Mouse (Mus musculus): ENCODE data around the gene Mogat1.
A peak's percentile ranks its signal among the peaks of the same experiment; 100 is the strongest.

Mogat1 gene

GRCm38 (mm10) chr1:78510862-78511261 lies at the start of gene Mogat1:
Gene Mogat1 (plus strand): TSS chr1:78510991.
- DNase-seq (ENCODE audit: low spot score) = no peak

- no peak for DNase-seq (ENCODE audit: low spot score)
These were observed 38.4 kb upstream of the Mogat1 start for GRCm38 (mm10) chr1:78472441-78472840.

DNA sequence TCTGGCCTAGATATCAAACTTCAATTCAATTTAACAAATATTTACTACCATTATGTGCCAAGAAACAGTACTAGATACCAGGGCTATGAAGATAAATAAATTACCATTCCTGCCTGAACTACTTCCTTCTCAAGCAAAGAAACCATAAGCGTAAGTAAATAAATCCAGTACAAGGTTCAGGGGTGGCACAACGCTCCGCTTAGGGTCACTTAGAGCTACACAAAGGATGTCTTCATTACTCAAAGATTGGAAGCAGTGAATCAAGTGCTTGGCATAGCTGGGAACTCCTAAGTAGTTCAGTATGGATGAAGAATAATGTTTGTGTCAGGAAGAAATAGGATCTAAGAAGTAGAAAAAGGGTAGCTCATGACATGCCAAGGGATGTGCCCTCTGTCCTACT lies 27.4 kb upstream of the Mogat1 start:
- no peak for DNase-seq (ENCODE audit: low spot score)

- no peak for DNase-seq (ENCODE audit: low spot score)
These were observed 26.4 kb upstream of the Mogat1 start for GRCm38 (mm10) chr1:78484361-78484760.

DNA sequence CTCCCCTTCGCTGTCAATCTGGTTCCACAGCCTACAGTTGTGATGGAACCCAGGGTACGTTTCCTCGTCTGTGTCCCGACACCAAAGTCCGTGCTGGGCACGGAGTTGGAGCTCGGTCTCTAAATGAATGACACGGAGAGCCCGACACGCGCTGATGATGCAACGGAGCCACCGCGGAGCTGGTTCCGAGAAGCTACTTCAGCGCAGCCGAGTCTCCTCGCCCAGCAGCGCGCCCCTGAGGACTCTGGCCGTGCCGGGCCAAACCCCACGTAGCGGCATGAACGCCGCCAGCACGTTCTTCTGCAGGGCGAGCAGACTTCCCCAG lies 22.4 kb upstream of the Mogat1 start:
- no peak for DNase-seq (ENCODE audit: low spot score)

DNA sequence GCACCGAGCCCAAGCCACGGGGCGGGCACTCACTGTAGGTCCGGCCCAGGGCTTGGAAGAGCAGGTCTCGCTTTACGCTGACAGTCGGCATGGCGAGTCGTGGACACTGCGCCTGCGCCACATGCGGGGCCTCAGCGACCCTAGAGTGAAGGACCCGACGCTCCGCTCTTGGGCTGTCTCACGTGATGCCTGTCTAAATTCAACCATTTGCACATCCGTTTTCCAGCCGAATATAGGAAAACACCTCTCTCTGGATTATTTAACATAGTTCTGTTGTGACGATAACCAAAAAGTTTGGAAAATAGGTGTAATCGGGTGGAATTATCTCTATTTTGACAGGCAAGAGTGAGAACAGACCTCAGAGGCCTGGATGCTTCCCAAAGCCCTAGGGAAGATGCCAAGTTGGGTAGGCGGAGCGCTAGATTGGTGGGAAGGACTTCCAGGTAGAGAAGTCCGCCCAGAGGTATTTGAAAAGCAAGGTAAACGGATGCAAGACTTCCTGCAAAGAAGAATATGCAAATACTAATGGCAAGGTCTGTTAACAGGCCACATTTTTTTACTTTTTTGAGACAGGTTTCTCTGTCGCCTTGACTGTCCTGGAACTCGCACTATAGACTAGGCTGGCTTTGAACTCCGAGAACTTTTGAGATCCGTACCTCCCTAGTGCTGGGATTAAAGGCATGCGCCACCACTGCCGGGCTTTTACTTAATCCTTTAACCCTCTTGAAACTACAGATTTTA lies 21.9 kb upstream of the Mogat1 start, which contains the start of gene Farsb:
TSS of gene Farsb (minus strand) at position 146 of the 741 bp plus-strand sequence.
- DNase-seq (ENCODE audit: low spot score) = peak; percentile 94

DNA sequence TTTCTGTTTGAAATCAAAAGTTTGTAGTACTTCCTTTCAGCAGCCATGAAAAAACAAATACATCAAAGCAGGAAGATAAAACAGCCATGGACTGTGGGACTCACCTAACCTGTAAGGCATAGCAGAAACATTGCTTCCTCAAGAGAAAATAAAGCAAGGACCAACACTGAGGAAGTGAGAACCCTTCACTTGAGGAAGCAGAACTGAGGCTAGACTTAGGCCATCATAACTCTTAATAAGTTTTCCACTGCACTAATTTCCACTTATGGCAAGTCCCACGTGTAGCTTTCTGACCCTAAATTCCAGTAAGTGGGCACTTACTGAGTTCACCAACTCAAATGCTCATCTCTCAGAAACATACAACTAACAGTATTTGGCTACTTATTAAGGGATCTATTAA lies 20.6 kb upstream of the Mogat1 start:
- DNase-seq (ENCODE audit: low spot score) = no peak

GRCm38 (mm10) chr1:78501036-78501435 lies 9.8 kb upstream of the Mogat1 start:
- DNase-seq (ENCODE audit: low spot score) = peak; percentile 50

DNA sequence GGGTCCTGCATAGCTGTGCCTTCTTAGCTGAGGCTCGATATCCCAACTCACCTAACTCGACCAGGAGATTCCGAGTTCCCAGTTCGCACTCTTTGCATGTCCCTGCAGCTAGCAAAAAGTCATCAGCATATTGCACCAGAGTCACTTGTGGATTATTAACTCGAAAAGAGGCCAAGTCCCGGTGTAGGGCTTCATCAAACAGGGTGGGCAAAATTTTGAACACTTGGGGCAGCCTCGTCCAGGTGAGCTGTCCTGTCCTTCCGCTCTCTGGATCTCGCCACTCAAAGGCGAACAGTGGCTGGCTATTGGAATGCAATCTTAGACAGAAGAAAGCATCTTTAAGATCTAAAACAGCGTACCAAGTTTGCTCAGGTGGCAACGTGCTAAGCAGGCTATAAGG lies 8.9 kb upstream of the Mogat1 start:
- peak; percentile 69 for DNase-seq (ENCODE audit: low spot score)

DNA sequence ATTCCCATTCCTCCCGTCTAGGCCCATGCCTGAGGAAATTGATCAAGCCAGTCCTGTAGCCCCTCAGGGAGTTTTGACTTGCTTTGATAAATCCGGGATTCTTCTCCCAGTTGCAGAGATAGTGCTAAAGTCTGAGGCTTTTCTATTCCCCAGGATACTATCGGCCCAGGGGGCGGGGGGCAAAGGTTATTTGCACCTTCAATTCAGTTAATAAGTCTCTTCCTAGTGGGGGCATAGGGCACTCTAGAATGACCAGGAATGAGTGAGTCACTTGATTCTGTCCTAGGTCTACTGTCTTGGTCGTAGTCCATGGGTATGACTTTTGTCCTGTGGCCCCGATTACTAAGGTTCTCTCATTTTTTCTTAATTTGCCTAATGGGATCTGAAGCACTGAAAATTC lies 8.3 kb upstream of the Mogat1 start:
- DNase-seq (ENCODE audit: low spot score) = peak; percentile 83

GRCm38 (mm10) chr1:78507137-78507536 lies 3.7 kb upstream of the Mogat1 start:
- no peak for DNase-seq (ENCODE audit: low spot score)

GRCm38 (mm10) chr1:78511621-78512160 lies 900 bp downstream of the Mogat1 start, which contains the start of gene BC035947:
Gene BC035947 (minus strand): TSS chr1:78512158.
- DNase-seq (ENCODE audit: low spot score) = no peak

- DNase-seq (ENCODE audit: low spot score) = no peak
These were observed 2.0 kb downstream of the Mogat1 start for GRCm38 (mm10) chr1:78512756-78513155.

- no peak for DNase-seq (ENCODE audit: low spot score)
These were observed 8.1 kb downstream of the Mogat1 start for GRCm38 (mm10) chr1:78518907-78519306.

DNA sequence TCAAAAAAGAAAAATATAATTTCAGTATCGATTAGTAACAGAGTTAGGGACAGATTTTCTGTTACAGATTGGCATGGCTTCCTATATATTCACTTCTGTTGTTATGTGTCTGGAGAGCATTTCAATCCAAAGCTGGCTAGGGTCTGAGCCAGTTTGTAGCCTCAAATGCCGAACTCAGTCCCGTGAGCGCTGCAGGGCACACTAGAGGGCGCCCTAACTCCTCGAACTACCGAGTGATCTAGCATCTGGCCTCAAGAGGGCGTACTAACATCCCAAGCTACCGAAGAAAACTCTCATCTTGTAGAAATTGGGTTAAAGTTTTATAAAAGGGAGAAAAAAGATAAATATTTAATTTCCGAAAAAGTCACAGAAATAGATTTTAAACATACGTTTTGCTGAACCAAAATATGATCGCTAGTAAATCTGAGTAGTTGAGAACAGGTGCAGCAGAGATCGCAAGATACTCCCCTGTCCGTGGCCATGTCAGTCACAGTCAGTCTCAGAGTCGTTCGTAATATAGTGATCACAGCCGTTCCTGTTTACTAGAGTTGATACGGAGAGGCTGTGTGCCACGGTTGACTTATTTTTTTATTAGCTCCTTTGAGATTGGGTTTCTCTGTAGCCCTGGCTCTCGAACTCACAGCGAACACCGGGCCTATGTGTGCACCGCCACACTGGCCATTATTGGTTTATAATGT lies 14.5 kb downstream of the Mogat1 start:
- DNase-seq (ENCODE audit: low spot score) = no peak

DNA sequence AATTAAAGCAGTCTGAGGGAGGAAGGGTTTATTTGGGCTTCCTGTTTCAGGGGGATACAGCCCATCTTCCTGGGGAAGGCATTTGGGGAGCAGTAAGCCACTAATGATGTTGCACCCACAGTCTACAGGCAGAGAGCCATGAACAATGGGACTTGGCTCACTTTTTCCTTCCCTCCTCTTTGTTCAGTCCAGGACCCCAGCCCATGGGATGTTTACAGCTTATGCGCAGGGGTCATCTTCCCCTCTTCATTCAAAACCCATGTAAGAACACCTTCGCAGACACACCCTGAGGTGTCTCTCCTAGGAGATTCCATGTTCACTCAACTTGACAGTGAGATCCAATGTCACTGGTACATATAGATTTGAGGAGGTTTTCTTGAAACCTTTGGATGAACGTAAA lies 17.6 kb downstream of the Mogat1 start:
- DNase-seq (ENCODE audit: low spot score) = no peak

GRCm38 (mm10) chr1:78529011-78529410 lies 18.2 kb downstream of the Mogat1 start:
- DNase-seq (ENCODE audit: low spot score) = no peak

- no peak for DNase-seq (ENCODE audit: low spot score)
These were observed 19.9 kb downstream of the Mogat1 start for GRCm38 (mm10) chr1:78530500-78531215.

DNA sequence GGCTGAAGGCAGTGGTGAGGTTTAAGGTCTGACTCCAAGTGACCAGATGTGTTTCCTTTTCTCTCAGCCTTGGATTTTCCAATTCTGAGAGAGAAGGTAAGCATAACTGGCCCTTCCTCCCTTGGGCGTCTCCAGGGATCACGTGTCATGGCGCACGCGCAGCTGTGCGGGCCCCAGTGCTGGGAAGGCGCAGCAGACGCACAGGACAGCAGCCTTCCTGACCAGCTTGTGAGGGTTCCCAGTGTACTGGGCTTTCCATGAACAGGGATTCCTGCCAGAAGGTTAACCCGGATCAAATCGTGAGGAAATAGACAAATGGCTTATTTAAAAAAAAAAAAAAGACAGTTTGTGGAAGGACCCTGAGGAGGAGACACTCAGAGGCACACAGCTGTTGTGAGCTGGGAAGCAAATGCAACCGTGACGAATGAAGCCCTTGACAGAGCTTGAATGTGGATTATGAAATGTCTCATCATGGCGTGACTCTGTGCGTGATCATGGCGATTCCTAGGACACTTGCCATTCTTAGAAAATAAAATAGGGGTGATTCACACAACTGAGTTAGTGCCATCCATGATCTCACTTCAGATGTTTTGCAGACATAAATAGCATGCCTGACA lies 21.5 kb downstream of the Mogat1 start:
- no peak for DNase-seq (ENCODE audit: low spot score)

- DNase-seq (ENCODE audit: low spot score) = no peak
These were observed 23.8 kb downstream of the Mogat1 start for GRCm38 (mm10) chr1:78534428-78535150.
